Mouse (Mus musculus): ENCODE results near the gene Klf7. TPM values are rescaled to one million over a fixed set of nuclear protein-coding genes. Genes with fewer than 3 reads are reported as not detected.

Gene Klf7
- 10 to 100 TPM; 66.9 to 74.4 TPM for total RNA-seq (2023)

GRCm38 (mm10) chr1:64121559-64122465, at the start of gene Klf7:
Gene Klf7 (minus strand): TSS chr1:64122282.

